Mouse (Mus musculus): ENCODE data around the gene Mapk7. TPM values are rescaled to one million over a fixed set of nuclear protein-coding genes. Genes with fewer than 3 reads are reported as not detected.

Mapk7 gene
- polyA plus RNA-seq, 1 experiment from 2014 or later = 69.6 TPM

DNA sequence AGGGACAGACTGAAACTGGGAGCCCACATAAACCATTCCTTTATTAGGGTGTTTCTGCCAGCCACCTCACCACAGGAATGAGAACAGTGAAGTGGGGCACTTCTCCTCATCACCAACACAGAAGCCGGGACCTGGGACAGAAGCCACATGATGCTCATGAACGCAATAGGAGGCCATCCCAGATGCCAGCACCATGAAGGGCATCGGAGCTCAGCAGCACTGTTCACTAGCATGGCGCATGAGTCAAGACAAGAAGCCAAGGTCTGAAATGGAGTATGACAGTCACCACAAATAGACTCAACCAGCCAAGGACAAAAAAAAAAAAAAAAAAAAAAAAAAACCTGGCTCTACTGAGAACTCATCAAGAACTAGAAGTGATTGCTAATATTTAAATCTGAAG lies 53.8 kb downstream of the Mapk7 start:
- Histone ChIP-seq H3K4me1 (ENCODE audit: insufficient read depth) (no peaks in the 10 kb centered on the region), H3K9me3 (ENCODE audit: low read depth, low read length) (no peaks in the 10 kb centered on the region), H3K4me2 (no peak overlapping the region), H3K27ac (ENCODE audit: low read depth) (no peak overlapping the region), H3K36me3 (ENCODE audit: insufficient read depth) (no peaks in the 10 kb centered on the region), H3K27me3 (ENCODE audit: insufficient read depth, low read length) (no peaks in the 10 kb centered on the region), H3K4me3 (ENCODE audit: low read depth, low read length) (no peak overlapping the region), H3K9ac (no peak overlapping the region)
- ATAC-seq (ENCODE audit: insufficient read depth) (no peak), DNase-seq (no peak)
- no peak for TF ChIP-seq CTCF (IDR thresholded peaks at IDR 0.05; ENCODE audit: low read depth)
- WGBS = 91% methylated on average over 4 of the region's 4 CpGs

DNA sequence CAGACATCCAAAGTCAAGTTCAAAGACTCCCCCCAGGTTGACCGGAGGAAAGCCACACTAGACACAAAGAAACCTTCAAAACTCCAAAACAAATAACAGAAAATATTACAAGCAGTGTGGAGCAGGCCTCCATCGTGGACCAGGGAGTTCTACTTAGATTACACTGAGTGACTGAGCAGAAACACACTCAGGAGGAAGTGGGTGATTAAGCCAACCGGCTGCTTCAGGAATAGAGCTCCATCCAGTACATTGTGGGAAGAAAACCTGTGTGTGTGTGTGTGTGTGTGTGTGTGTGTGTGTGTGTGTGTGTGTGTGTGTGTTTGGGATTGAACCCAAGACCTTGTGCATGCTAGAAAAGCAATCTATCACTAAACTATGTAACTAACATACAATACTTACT lies 55.0 kb downstream of the Mapk7 start:
- Histone ChIP-seq H3K27me3 (ENCODE audit: insufficient read depth, low read length) (no peaks in the 10 kb centered on the region), H3K27ac (ENCODE audit: low read depth) (no peak overlapping the region), H3K9me3 (ENCODE audit: low read depth, low read length) (no peaks in the 10 kb centered on the region), H3K4me1 (ENCODE audit: insufficient read depth) (no peaks in the 10 kb centered on the region), H3K36me3 (ENCODE audit: insufficient read depth) (no peaks in the 10 kb centered on the region), H3K4me3 (ENCODE audit: low read depth, low read length) (no peak overlapping the region), H3K9ac (no peak overlapping the region), H3K4me2 (no peak overlapping the region)
- ATAC-seq (ENCODE audit: insufficient read depth) (no peak), DNase-seq (no peak)
- WGBS = 65% methylated on average over 3 of the region's 3 CpGs
- no peak for TF ChIP-seq CTCF (IDR thresholded peaks at IDR 0.05; ENCODE audit: low read depth)

Other genes starting within 250 kb of the Mapk7 start
- 37.6 and 39.4 TPM in 2 replicates for gene Aldh3a2, start 226.9 kb downstream of the Mapk7 start, polyA plus RNA-seq (2014; fragmentation: Nextera tagmentation; extraction: Ambion mirVana)
- gene Slc47a2, start 151.5 kb downstream of the Mapk7 start, polyA plus RNA-seq (2014; fragmentation: Nextera tagmentation; extraction: Ambion mirVana) = not detected in 2 replicates
- gene Slc47a1, start 116.1 kb downstream of the Mapk7 start, polyA plus RNA-seq (2014; fragmentation: Nextera tagmentation; extraction: Ambion mirVana) = 0.76 and 1.5 TPM in 2 replicates
- 0.31 and 0.42 TPM in 2 replicates for gene Rnf112, start 40.3 kb downstream of the Mapk7 start, polyA plus RNA-seq (2014; fragmentation: Nextera tagmentation; extraction: Ambion mirVana)
- 615 and 660 TPM in 2 replicates for gene Mfap4, start 9.0 kb downstream of the Mapk7 start, polyA plus RNA-seq (2014; fragmentation: Nextera tagmentation; extraction: Ambion mirVana)
- gene B9d1, start 10.7 kb upstream of the Mapk7 start, polyA plus RNA-seq (2014; fragmentation: Nextera tagmentation; extraction: Ambion mirVana) = 48.9 and 54.1 TPM in 2 replicates
- gene Epn2, start 85.3 kb upstream of the Mapk7 start, polyA plus RNA-seq (2014; fragmentation: Nextera tagmentation; extraction: Ambion mirVana) = 26.1 and 30.0 TPM in 2 replicates
- gene Grap, start 158.9 kb upstream of the Mapk7 start, polyA plus RNA-seq (2014; fragmentation: Nextera tagmentation; extraction: Ambion mirVana) = 27.8 and 29.5 TPM in 2 replicates
- 2.1 and 2.2 TPM in 2 replicates for gene Fam83g, start 189.7 kb upstream of the Mapk7 start, polyA plus RNA-seq (2014; fragmentation: Nextera tagmentation; extraction: Ambion mirVana)
- gene Slc5a10, start 226.4 kb upstream of the Mapk7 start, polyA plus RNA-seq (2014; fragmentation: Nextera tagmentation; extraction: Ambion mirVana) = not detected in 2 replicates